Mouse (Mus musculus) heart, postnatal 0 days (tissue): ENCODE results near the gene Cnnm3.

Experiments
- CTCF ChIP-seq: IDR thresholded peaks from 2 replicates; pipeline ENCODE4 v1.5.1; 2016; ENCODE audit warnings: antibody characterized with exemption, control low read depth, low read depth
- EP300 ChIP-seq: IDR thresholded peaks from 2 replicates; pipeline ENCODE4 v1.6.1; 2016; ENCODE audit warnings: antibody characterized with exemption, low read depth

DNA sequence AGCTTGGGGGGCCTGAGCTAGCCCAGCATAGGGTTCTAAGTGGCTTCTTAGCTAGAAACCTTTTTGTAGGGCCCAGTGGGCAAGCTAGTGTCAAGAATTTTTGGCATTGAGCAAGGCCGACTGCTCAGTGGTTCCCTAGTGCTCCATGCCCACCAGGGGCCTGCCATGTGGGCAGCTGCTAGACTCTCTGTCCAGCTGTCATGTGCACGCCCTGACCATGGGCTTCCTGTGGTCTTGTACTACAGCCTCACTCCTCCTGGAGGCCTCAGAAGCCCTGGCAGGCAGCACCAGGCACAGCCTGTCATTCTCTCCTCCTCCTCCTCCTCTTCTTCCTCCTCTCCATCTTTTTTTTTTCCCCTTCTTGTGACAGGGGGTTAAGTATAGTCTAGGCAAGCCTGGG lies 14.4 kb upstream of the Cnnm3 start:
- no peak for TF ChIP-seq CTCF
- no peak for TF ChIP-seq EP300
